Mouse (Mus musculus) adrenal gland (tissue): ENCODE results near the gene Grid1.

Experiments
- intact Hi-C: fragments of 180-260 bp; cut with DNase I; formaldehyde crosslinking; loops from one replicate; pipeline ENCODE4 v1.15.1; 2025
- long read RNA-seq, 2 experiments: library from polyadenylated mRNA; unstranded; transcript quantifications; one replicate each; pipeline ENCODE4 v2.0.0; 2020; ENCODE audit warnings: borderline replicate concordance in 1 of 2; ENCODE audit not compliant: insufficient replicate concordance in 1 of 2

Gene Grid1
- long read RNA-seq, experiment 1, partial matches to known transcripts, result 1 of 1 reads
- long read RNA-seq, experiment 1, other reads (novel, unspliced or antisense), result 0 of 1 reads
- long read RNA-seq, experiment 2, partial matches to known transcripts, result 1 of 1 reads
- long read RNA-seq, experiment 2, other reads (novel, unspliced or antisense), result 0 of 1 reads

GRCm38 (mm10) chr14:34819919-34820652 is at the start of gene Grid1:
Grid1 (plus strand) TSS chr14:34820108.
- intact Hi-C loops, result loop anchor here (10.0 kb wide), 1 partner anchor 1395 kb away; no protein-coding TSS in a partner anchor

GRCm38 (mm10) chr14:34770467-34770866 is 49.4 kb upstream of the Grid1 start:
- intact Hi-C loops, result no loop called here

- intact Hi-C loops, result no loop called here
Measured at GRCm38 (mm10) chr14:34771601-34772000, 48.3 kb upstream of the Grid1 start.

- intact Hi-C loops, result no loop called here
Measured at GRCm38 (mm10) chr14:34772132-34772531, 47.8 kb upstream of the Grid1 start.

GRCm38 (mm10) chr14:34773681-34774080 is 46.2 kb upstream of the Grid1 start:
- intact Hi-C loops, result no loop called here

- intact Hi-C loops, result no loop called here
Measured at GRCm38 (mm10) chr14:34774231-34774630, 45.7 kb upstream of the Grid1 start.

GRCm38 (mm10) chr14:34776719-34777385 is 43.1 kb upstream of the Grid1 start:
- intact Hi-C loops, result no loop called here

- intact Hi-C loops, result loop anchor here (2.0 kb wide), 1 partner anchor 161 kb away; no protein-coding TSS in a partner anchor
Measured at GRCm38 (mm10) chr14:34777810-34778209, 42.1 kb upstream of the Grid1 start.

- intact Hi-C loops, result loop anchor here (2.0 kb wide), 1 partner anchor 162 kb away; no protein-coding TSS in a partner anchor
Measured at GRCm38 (mm10) chr14:34778760-34779159, 41.1 kb upstream of the Grid1 start.

GRCm38 (mm10) chr14:34793406-34794037 is 26.4 kb upstream of the Grid1 start:
- intact Hi-C loops, result no loop called here

GRCm38 (mm10) chr14:34810763-34811489 is 9.0 kb upstream of the Grid1 start:
- intact Hi-C loops, result loop anchor here (5.0 to 10.0 kb wide), 2 partner anchors 346 to 1404 kb away; no protein-coding TSS in a partner anchor

- intact Hi-C loops, result loop anchor here (5.0 to 10.0 kb wide), 2 partner anchors 346 to 1403 kb away; no protein-coding TSS in a partner anchor
Measured at GRCm38 (mm10) chr14:34811490-34811808, 8.5 kb upstream of the Grid1 start.

- intact Hi-C loops, result loop anchor here (10.0 kb wide), 1 partner anchor 1398 kb away; no protein-coding TSS in a partner anchor
Measured at GRCm38 (mm10) chr14:34816301-34816700, 3.6 kb upstream of the Grid1 start.

- intact Hi-C loops, result loop anchor here (10.0 kb wide), 1 partner anchor 1396 kb away; no protein-coding TSS in a partner anchor
Measured at GRCm38 (mm10) chr14:34818387-34818980, 1.4 kb upstream of the Grid1 start.

- intact Hi-C loops, result loop anchor here (10.0 kb wide), 1 partner anchor 1395 kb away; no protein-coding TSS in a partner anchor
Measured at GRCm38 (mm10) chr14:34819121-34819918, 588 bp upstream of the Grid1 start.

GRCm38 (mm10) chr14:34820653-34821005 is 721 bp downstream of the Grid1 start:
- intact Hi-C loops, result no loop called here

GRCm38 (mm10) chr14:34821131-34821790 is 1.4 kb downstream of the Grid1 start:
- intact Hi-C loops, result no loop called here

- intact Hi-C loops, result no loop called here
Measured at GRCm38 (mm10) chr14:34823136-34823535, 3.2 kb downstream of the Grid1 start.

- intact Hi-C loops, result no loop called here
Measured at GRCm38 (mm10) chr14:34824186-34824585, 4.3 kb downstream of the Grid1 start.
